Mouse (Mus musculus): ENCODE results near the gene Gcn1l1. TPM values are rescaled to one million over a fixed set of nuclear protein-coding genes. Genes with fewer than 3 reads are reported as not detected.

The Gcn1l1 gene
- total and polyA plus RNA-seq, 3 experiments: 18.2 to 81.9 (median 62.9) TPM

- no peak for TF ChIP-seq BHLHE40 (IDR thresholded peaks at IDR 0.05; ENCODE audit: low read depth, low read length)
- TF ChIP-seq KAT2A (IDR thresholded peaks at IDR 0.05; ENCODE audit: insufficient replicate concordance, low read length): no peak
- TF ChIP-seq ETS1 (conservative IDR thresholded peaks at IDR 0.05; ENCODE audit: low read depth, low read length): no peak
- TF ChIP-seq ZMIZ1 (IDR thresholded peaks at IDR 0.05; ENCODE audit: low read depth, low read length): no peak
- TF ChIP-seq POLR2AphosphoS2 (IDR thresholded peaks at IDR 0.05; ENCODE audit: low read depth, low read length): no peak
- no peak for TF ChIP-seq CHD2 (IDR thresholded peaks at IDR 0.05; ENCODE audit: low read length)
- Histone ChIP-seq H3K4me2 (ENCODE audit: insufficient read depth, low read depth, poor library complexity, severe bottlenecking) (no peak overlapping the region), H3K36me3 (replicated peaks in 1 of 2; ENCODE audit: control insufficient read depth in 1 of 2, insufficient read depth in 1 of 2, low read length in 1 of 2) (peaks cover 33 to 68% of the 10 kb centered on the region in 2 experiments)
Measured at GRCm38 (mm10) chr5:115569308-115569707, 4.3 kb downstream of the Gcn1l1 start.

GRCm38 (mm10) chr5:115569721-115570120, 4.7 kb downstream of the Gcn1l1 start:
- Histone ChIP-seq H3K4me1 (ENCODE audit: control insufficient read depth in 1 of 2, insufficient read depth in 2 of 2) (peaks cover 3 to 20% of the 10 kb centered on the region in 2 experiments; a peak in 2 of 4 replicates), H3K9me3 (replicated peaks; ENCODE audit: low read length) (no peaks in the 10 kb centered on the region), H3K79me2 (replicated peaks; ENCODE audit: control insufficient read depth, extremely low read depth, insufficient read depth, poor library complexity, severe bottlenecking) (peaks cover 68% of the 10 kb centered on the region), H3K4me3 (replicated peaks in 1 of 3; ENCODE audit: low read depth in 2 of 3, low read length in 2 of 3, poor library complexity in 1 of 3) (no peak overlapping the region), H3K27ac (ENCODE audit: insufficient read depth, low read depth) (no peak overlapping the region), H3K4me2 (ENCODE audit: insufficient read depth, low read depth, poor library complexity, severe bottlenecking) (no peak overlapping the region), H3K9ac (ENCODE audit: insufficient read depth, low read depth) (no peak overlapping the region), H3K27me3 (replicated peaks) (no peaks in the 10 kb centered on the region), H3K36me3 (replicated peaks in 1 of 2; ENCODE audit: control insufficient read depth in 1 of 2, insufficient read depth in 1 of 2, low read length in 1 of 2) (peaks cover 37 to 73% of the 10 kb centered on the region in 2 experiments)
- TF ChIP-seq SIN3A (IDR thresholded peaks at IDR 0.05; ENCODE audit: low read length) (no peak), JUND (conservative IDR thresholded peaks at IDR 0.05; ENCODE audit: low read depth, low read length) (no peak), PAX5 (IDR thresholded peaks at IDR 0.05; ENCODE audit: low read length) (no peak), HCFC1 (IDR thresholded peaks at IDR 0.05; ENCODE audit: low read depth, low read length) (no peak), IRF4 (IDR thresholded peaks at IDR 0.05; ENCODE audit: low read depth, low read length) (no peak), UBTF (IDR thresholded peaks at IDR 0.05; ENCODE audit: low read depth, low read length) (no peak), NRF1 (IDR thresholded peaks at IDR 0.05; ENCODE audit: low read depth, low read length) (no peak), CHD2 (IDR thresholded peaks at IDR 0.05; ENCODE audit: low read length) (no peak), POLR2A (IDR thresholded peaks at IDR 0.05; ENCODE audit: low read depth, low read length) (no peak), JUN (IDR thresholded peaks at IDR 0.05; ENCODE audit: insufficient read depth, low read depth, low read length) (no peak), NELFE (IDR thresholded peaks at IDR 0.05; ENCODE audit: low read depth, low read length) (no peak), MYC (IDR thresholded peaks at IDR 0.05; ENCODE audit: low read depth, low read length) (no peak), SMC3 (IDR thresholded peaks at IDR 0.05; ENCODE audit: low read depth, low read length) (no peak), MEF2A (IDR thresholded peaks at IDR 0.05; ENCODE audit: borderline replicate concordance, low read depth, low read length) (no peak), TBP (conservative IDR thresholded peaks at IDR 0.05; ENCODE audit: low read depth, low read length) (no peak)
- dilution Hi-C loops (cut with MboI; ENCODE audit: extremely low pct_ligation_motif_present, extremely low pct_unique_long_range_greater_than_20kb, low sequenced_read_pairs) (no loop called here), in situ Hi-C loops (cut with MboI; ENCODE audit: low pct_ligation_motif_present, low pct_unique_long_range_greater_than_20kb, low sequenced_read_pairs) (no loop called here)
- DNase-seq (ENCODE audit: extremely low read depth): no peak

More at GRCm38 (mm10) chr5:115569308-115569707, 4.3 kb downstream of the Gcn1l1 start:
- no peak for DNase-seq (ENCODE audit: extremely low read depth)
- dilution Hi-C loops (cut with MboI; ENCODE audit: extremely low pct_ligation_motif_present, extremely low pct_unique_long_range_greater_than_20kb, low sequenced_read_pairs) (no loop called here), in situ Hi-C loops (cut with MboI; ENCODE audit: low pct_ligation_motif_present, low pct_unique_long_range_greater_than_20kb, low sequenced_read_pairs) (no loop called here)
- Histone ChIP-seq H3K9ac (ENCODE audit: insufficient read depth, low read depth) (no peak overlapping the region), H3K27ac (ENCODE audit: insufficient read depth, low read depth) (no peak overlapping the region), H3K9me3 (replicated peaks; ENCODE audit: low read length) (no peaks in the 10 kb centered on the region), H3K4me1 (ENCODE audit: control insufficient read depth in 1 of 2, insufficient read depth in 2 of 2) (peaks cover 3 to 20% of the 10 kb centered on the region in 2 experiments; a peak in 2 of 4 replicates), H3K27me3 (replicated peaks) (no peaks in the 10 kb centered on the region), H3K4me3 (replicated peaks in 1 of 3; ENCODE audit: low read depth in 2 of 3, low read length in 2 of 3, poor library complexity in 1 of 3) (no peak overlapping the region), H3K79me2 (replicated peaks; ENCODE audit: control insufficient read depth, extremely low read depth, insufficient read depth, poor library complexity, severe bottlenecking) (peaks cover 68% of the 10 kb centered on the region)
